Mouse (Mus musculus) lung, postnatal 0 days (tissue): ENCODE data around the gene Lrrc41.

Experiments
- CTCF ChIP-seq: IDR thresholded peaks from 2 replicates; pipeline ENCODE4 v1.5.1; 2016; ENCODE audit warnings: antibody characterized with exemption, mild to moderate bottlenecking
- EP300 ChIP-seq: IDR thresholded peaks from 2 replicates; pipeline ENCODE4 v1.6.1; 2016; ENCODE audit warnings: antibody characterized with exemption, mild to moderate bottlenecking, control low read depth

GRCm38 (mm10) chr4:116059012-116059726, 15.9 kb upstream of the Lrrc41 start:
- no peak for TF ChIP-seq CTCF
- no peak for TF ChIP-seq EP300
